Mouse (Mus musculus): ENCODE measurements around the gene Lrfn3. TPM values are rescaled to one million over a fixed set of nuclear protein-coding genes. Genes with fewer than 3 reads are reported as not detected.

Lrfn3 gene
- 0.20 TPM for polyA plus RNA-seq (2012; fragmentation: generic; extraction: Trizol)
- long read RNA-seq, experiment 1: 0 reads
- long read RNA-seq, experiment 2, partial matches to known transcripts: 1 of 2 reads
- long read RNA-seq, experiment 2, other reads (novel, unspliced or antisense): 0 of 2 reads

- Histone ChIP-seq H3K79me2 (ENCODE audit: control insufficient read depth, insufficient read depth) (no peaks in the 10 kb centered on the region), H3K36me3 (ENCODE audit: control insufficient read depth, insufficient read depth) (no peaks in the 10 kb centered on the region), H3ac (ENCODE audit: control insufficient read depth, insufficient read length, low read depth) (no peak within 1 kb of the TSS), H3K27me3 (ENCODE audit: control insufficient read depth, insufficient read depth, insufficient read length) (peaks cover 51% of the 10 kb centered on the region), H3K79me3 (ENCODE audit: low read depth) (no peaks in the 10 kb centered on the region), H3K4me3 (ENCODE audit: insufficient read depth, poor library complexity, severe bottlenecking) (no peak within 1 kb of the TSS)
- no peak for TF ChIP-seq CEBPB (IDR thresholded peaks at IDR 0.05; ENCODE audit: low read depth)
- TF ChIP-seq MYOD1 (IDR thresholded peaks at IDR 0.05; ENCODE audit: control insufficient read depth, insufficient read length, low read depth): no peak
- TF ChIP-seq FOSL1 (IDR thresholded peaks at IDR 0.05; ENCODE audit: insufficient read depth, low read length, poor library complexity, severe bottlenecking): no peak
- TF ChIP-seq MYOG (IDR thresholded peaks at IDR 0.05; ENCODE audit: control insufficient read depth, extremely low read depth, insufficient read length): no peak
- no peak for TF ChIP-seq CTCF (IDR thresholded peaks at IDR 0.05; ENCODE audit: control insufficient read depth, insufficient read depth, insufficient read length)
- TF ChIP-seq MAX (IDR thresholded peaks at IDR 0.05): no peak
- no peak for TF ChIP-seq USF1 (IDR thresholded peaks at IDR 0.05; ENCODE audit: low read depth)
Measured at GRCm38 (mm10) chr7:30362652-30363343, at the start of gene Lrfn3. Gene Lrfn3 (minus strand): TSS chr7:30362772.

DNA sequence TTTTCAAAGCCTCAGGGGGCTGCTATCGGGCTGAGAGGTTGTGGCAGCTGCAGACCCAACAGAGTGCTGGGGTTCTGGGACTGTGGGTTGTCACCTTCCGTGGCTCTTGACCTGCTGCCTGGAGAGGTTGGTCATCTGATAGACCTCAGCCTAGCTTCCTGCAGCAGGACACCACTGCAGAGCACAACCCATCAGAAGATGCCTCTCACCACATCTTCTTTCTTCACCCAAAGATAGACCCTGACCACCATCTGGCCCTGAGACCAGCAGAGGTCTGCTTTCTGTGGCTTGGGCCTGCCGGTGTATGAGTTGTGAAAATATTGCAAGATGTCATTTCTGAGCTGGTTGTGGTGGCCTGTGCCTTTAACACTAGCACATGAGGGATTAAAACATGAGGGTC is 48.5 kb upstream of the Lrfn3 start:
- H3ac ChIP-seq (ENCODE audit: control insufficient read depth, insufficient read length, low read depth): no peak overlapping the region
- H3K79me3 ChIP-seq (ENCODE audit: low read depth): no peaks in the 10 kb centered on the region
- no peaks in the 10 kb centered on the region for H3K79me2 ChIP-seq (ENCODE audit: control insufficient read depth, insufficient read depth)
- TF ChIP-seq CTCF (IDR thresholded peaks at IDR 0.05; ENCODE audit: control insufficient read depth, insufficient read depth, insufficient read length) (no peak), MYOD1 (IDR thresholded peaks at IDR 0.05; ENCODE audit: control insufficient read depth, insufficient read length, low read depth) (no peak), MYOG (IDR thresholded peaks at IDR 0.05; ENCODE audit: control insufficient read depth, extremely low read depth, insufficient read length) (no peak), CEBPB (IDR thresholded peaks at IDR 0.05; ENCODE audit: low read depth) (no peak), MAX (IDR thresholded peaks at IDR 0.05) (no peak), FOSL1 (IDR thresholded peaks at IDR 0.05; ENCODE audit: insufficient read depth, low read length, poor library complexity, severe bottlenecking) (no peak), USF1 (IDR thresholded peaks at IDR 0.05; ENCODE audit: low read depth) (no peak)
- no peaks in the 10 kb centered on the region for H3K36me3 ChIP-seq (ENCODE audit: control insufficient read depth, insufficient read depth)
- peaks cover 24% of the 10 kb centered on the region for H3K27me3 ChIP-seq (ENCODE audit: control insufficient read depth, insufficient read depth, insufficient read length)
- H3K4me3 ChIP-seq (ENCODE audit: insufficient read depth, poor library complexity, severe bottlenecking): no peak overlapping the region

- Histone ChIP-seq H3K27me3 (ENCODE audit: control insufficient read depth, insufficient read depth, insufficient read length) (peaks cover 24% of the 10 kb centered on the region), H3K36me3 (ENCODE audit: control insufficient read depth, insufficient read depth) (no peaks in the 10 kb centered on the region), H3ac (ENCODE audit: control insufficient read depth, insufficient read length, low read depth) (no peak overlapping the region), H3K79me2 (ENCODE audit: control insufficient read depth, insufficient read depth) (no peaks in the 10 kb centered on the region), H3K79me3 (ENCODE audit: low read depth) (no peaks in the 10 kb centered on the region), H3K4me3 (ENCODE audit: insufficient read depth, poor library complexity, severe bottlenecking) (no peak overlapping the region)
- TF ChIP-seq FOSL1 (IDR thresholded peaks at IDR 0.05; ENCODE audit: insufficient read depth, low read length, poor library complexity, severe bottlenecking) (no peak), CTCF (IDR thresholded peaks at IDR 0.05; ENCODE audit: control insufficient read depth, insufficient read depth, insufficient read length) (no peak), MYOD1 (IDR thresholded peaks at IDR 0.05; ENCODE audit: control insufficient read depth, insufficient read length, low read depth) (no peak)
Measured at GRCm38 (mm10) chr7:30409789-30410188, 47.2 kb upstream of the Lrfn3 start.

- H3K79me2 ChIP-seq (ENCODE audit: control insufficient read depth, insufficient read depth): no peaks in the 10 kb centered on the region
- H3K4me3 ChIP-seq (ENCODE audit: insufficient read depth, poor library complexity, severe bottlenecking): no peak overlapping the region
- H3ac ChIP-seq (ENCODE audit: control insufficient read depth, insufficient read length, low read depth): no peak overlapping the region
- no peaks in the 10 kb centered on the region for H3K36me3 ChIP-seq (ENCODE audit: control insufficient read depth, insufficient read depth)
- TF ChIP-seq MAX (IDR thresholded peaks at IDR 0.05) (no peak), CEBPB (IDR thresholded peaks at IDR 0.05; ENCODE audit: low read depth) (no peak), CTCF (IDR thresholded peaks at IDR 0.05; ENCODE audit: control insufficient read depth, insufficient read depth, insufficient read length) (no peak), FOSL1 (IDR thresholded peaks at IDR 0.05; ENCODE audit: insufficient read depth, low read length, poor library complexity, severe bottlenecking) (no peak), MYOD1 (IDR thresholded peaks at IDR 0.05; ENCODE audit: control insufficient read depth, insufficient read length, low read depth) (no peak), USF1 (IDR thresholded peaks at IDR 0.05; ENCODE audit: low read depth) (no peak), MYOG (IDR thresholded peaks at IDR 0.05; ENCODE audit: control insufficient read depth, extremely low read depth, insufficient read length) (no peak)
- H3K79me3 ChIP-seq (ENCODE audit: low read depth): no peaks in the 10 kb centered on the region
- peaks cover 24% of the 10 kb centered on the region for H3K27me3 ChIP-seq (ENCODE audit: control insufficient read depth, insufficient read depth, insufficient read length)
Measured at GRCm38 (mm10) chr7:30408639-30409038, 46.1 kb upstream of the Lrfn3 start.

GRCm38 (mm10) chr7:30402343-30402742 is 39.8 kb upstream of the Lrfn3 start:
- peaks cover 6% of the 10 kb centered on the region for H3K27me3 ChIP-seq (ENCODE audit: control insufficient read depth, insufficient read depth, insufficient read length)
- no peaks in the 10 kb centered on the region for H3K79me2 ChIP-seq (ENCODE audit: control insufficient read depth, insufficient read depth)
- no peak overlapping the region for H3ac ChIP-seq (ENCODE audit: control insufficient read depth, insufficient read length, low read depth)
- TF ChIP-seq MYOG (IDR thresholded peaks at IDR 0.05; ENCODE audit: control insufficient read depth, extremely low read depth, insufficient read length) (no peak), USF1 (IDR thresholded peaks at IDR 0.05; ENCODE audit: low read depth) (no peak), MYOD1 (IDR thresholded peaks at IDR 0.05; ENCODE audit: control insufficient read depth, insufficient read length, low read depth) (no peak), FOSL1 (IDR thresholded peaks at IDR 0.05; ENCODE audit: insufficient read depth, low read length, poor library complexity, severe bottlenecking) (no peak), MAX (IDR thresholded peaks at IDR 0.05) (no peak)
- no peak overlapping the region for H3K4me3 ChIP-seq (ENCODE audit: insufficient read depth, poor library complexity, severe bottlenecking)
- no peaks in the 10 kb centered on the region for H3K36me3 ChIP-seq (ENCODE audit: control insufficient read depth, insufficient read depth)
- no peaks in the 10 kb centered on the region for H3K79me3 ChIP-seq (ENCODE audit: low read depth)
